Mouse (Mus musculus) left cerebral cortex, adult 2 months (tissue): Measurements from ENCODE around the gene Gm20683. TPM values are rescaled to one million over a fixed set of nuclear protein-coding genes. Genes with fewer than 3 reads are reported as not detected.

ENCODE experiments used
- DNase-seq, 2 experiments: peaks; one replicate each; pipeline ENCODE4 v3.0.0; 2021 to 2022; ENCODE audit warnings: low spot score in 2 of 2, mixed read lengths in 1 of 2; ENCODE audit errors: extremely low spot score in 1 of 2
- H3K27ac ChIP-seq: fragments of 200-600 bp; 2 replicates; pipeline ENCODE4 v1.8.1; 2022
- H3K4me3 ChIP-seq: fragments of 200-600 bp; 2 replicates; pipeline ENCODE4 v1.8.1; 2022
- CTCF ChIP-seq: fragments of 200-600 bp; IDR thresholded peaks from 2 replicates; pipeline ENCODE4 v1.8.1; 2022; ENCODE audit warnings: antibody characterized with exemption, mild to moderate bottlenecking, moderate library complexity
- intact Hi-C: fragments of 180-260 bp; cut with DNase I; formaldehyde crosslinking; loops from one replicate; pipeline ENCODE4 v1.15.1; 2025
- total RNA-seq, 2 experiments: library from RNA; stranded (reverse); gene quantifications; 2 replicates each; pipeline ENCODE4 v1.2.3; 2021

The Gm20683 gene
- total RNA-seq, 2 experiments from 2014 or later, result 23.0 to 25.1 TPM

DNA sequence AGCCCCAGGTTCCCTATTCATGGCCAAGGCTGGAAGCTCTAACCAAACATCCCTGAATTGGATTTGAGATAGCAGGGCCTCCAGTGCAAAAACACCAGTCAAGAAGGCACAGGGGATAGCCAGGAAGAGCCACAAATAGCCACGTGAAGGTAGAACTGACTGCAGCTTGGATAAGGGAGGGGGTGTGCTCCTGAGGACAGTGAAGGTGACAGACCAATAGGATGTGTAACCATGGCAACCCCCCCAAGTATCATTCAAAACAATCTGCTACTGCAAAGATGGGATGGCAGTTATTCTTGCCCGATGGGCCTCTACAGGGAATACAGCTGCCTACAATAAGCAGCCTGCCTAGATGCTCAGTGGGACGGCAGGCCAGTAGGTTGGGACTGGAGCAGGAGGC lies 4.0 kb downstream of the Gm20683 start:
- no peak for TF ChIP-seq CTCF
- intact Hi-C loops, result no loop called here
- Histone ChIP-seq H3K27ac (peak overlapping the region; percentile 96), H3K4me3 (no peak overlapping the region)
- DNase-seq, result no peak

DNA sequence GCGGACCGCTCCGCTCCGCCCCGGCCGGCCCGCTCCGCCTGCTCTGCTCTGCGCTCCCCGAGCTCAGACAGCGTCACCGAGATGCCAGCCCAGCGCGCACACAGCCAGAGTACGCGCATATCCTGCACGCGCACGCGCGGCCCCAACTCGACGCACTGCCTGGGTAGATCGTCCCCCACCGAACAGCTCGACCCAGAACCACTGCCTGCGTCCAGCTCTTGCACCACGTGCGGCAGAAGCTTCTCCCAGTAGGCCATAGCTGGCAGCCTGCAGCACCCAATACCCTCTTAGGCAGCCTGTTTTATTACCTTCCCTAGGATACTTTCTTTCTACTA lies 4.5 kb downstream of the Gm20683 start, which contains the start of gene Rhbdl1:
Gene Rhbdl1 (minus strand): TSS at position 220 of the 335 bp plus-strand sequence.
- peak; percentile 83 to 85 for DNase-seq
- no peak for TF ChIP-seq CTCF
- intact Hi-C loops, result no loop called here
- Histone ChIP-seq H3K4me3 (peak within 1 kb of the TSS; percentile 66), H3K27ac (peak within 1 kb of the TSS; percentile 96)

GRCm38 (mm10) chr17:25836397-25837075 lies 5.0 kb downstream of the Gm20683 start:
- intact Hi-C loops, result no loop called here
- DNase-seq, result no peak

DNA sequence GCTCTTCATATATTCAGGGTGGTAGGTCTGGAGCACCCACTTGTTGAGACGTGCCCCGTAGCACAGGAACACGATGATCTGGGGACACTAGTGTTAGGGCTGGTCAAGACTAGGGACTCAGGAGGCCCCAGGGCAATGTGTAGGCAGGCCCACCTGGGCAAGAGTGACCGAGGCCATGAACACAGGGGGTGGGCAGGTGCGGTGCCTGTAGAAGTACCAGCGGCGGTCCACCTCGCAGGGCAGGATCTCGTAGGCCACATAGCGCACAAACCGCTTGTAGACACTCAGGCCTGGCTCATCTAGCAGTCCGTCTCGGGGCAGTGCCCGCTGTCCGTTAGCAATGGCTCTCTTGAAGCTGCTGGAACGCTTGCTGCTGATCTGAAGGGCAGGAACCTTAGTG lies 5.7 kb downstream of the Gm20683 start:
- Histone ChIP-seq H3K4me3 (peak overlapping the region; percentile 66), H3K27ac (peak overlapping the region; percentile 96)

More at GRCm38 (mm10) chr17:25836397-25837075, 5.0 kb downstream of the Gm20683 start:
- no peak for TF ChIP-seq CTCF
- Histone ChIP-seq H3K4me3 (peak overlapping the region; percentile 66), H3K27ac (peak overlapping the region; percentile 96)

GRCm38 (mm10) chr17:25835301-25835700 lies 6.3 kb downstream of the Gm20683 start:
- TF ChIP-seq CTCF, result no peak

More for the DNA sequence above, 5.7 kb downstream of the Gm20683 start:
- no peak for TF ChIP-seq CTCF
- intact Hi-C loops, result no loop called here
- no peak for DNase-seq

DNA sequence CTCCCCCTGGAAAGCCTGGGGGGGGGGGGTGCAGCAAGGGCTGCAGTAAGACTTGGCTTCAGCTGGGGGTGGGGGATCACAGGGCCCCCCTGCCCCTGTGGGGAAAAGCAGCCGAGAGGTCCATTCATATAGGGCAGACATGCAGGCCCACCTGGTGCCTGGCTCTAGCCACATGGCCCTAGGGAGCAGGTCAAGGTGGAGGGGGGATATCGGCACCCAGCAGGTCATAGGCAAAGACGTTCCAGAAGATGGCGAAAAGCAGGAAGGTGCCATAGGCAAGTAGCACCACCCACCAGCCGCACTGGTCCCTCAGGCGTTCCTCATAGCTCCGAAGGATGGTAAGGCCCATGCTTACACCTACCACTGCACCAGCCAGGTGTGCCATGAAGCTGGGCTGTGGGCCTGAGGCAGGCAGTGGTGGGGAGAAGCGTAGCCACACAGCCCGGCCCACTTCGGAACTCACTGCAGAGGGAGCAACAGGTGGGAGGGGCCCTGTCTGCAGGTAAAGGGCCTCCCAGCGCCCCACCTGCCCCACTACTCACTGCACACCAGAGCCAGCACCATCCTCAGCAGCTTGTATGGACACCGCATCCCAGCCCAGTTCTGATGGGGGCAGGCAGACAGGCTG lies 6.9 kb downstream of the Gm20683 start:
- no peak for DNase-seq
- TF ChIP-seq CTCF, result no peak
- Histone ChIP-seq H3K4me3 (peak overlapping the region; percentile 72), H3K27ac (no peak overlapping the region; the same call in 1 of the 2 replicates)
- intact Hi-C loops, result no loop called here

More at GRCm38 (mm10) chr17:25835301-25835700, 6.3 kb downstream of the Gm20683 start:
- intact Hi-C loops, result no loop called here
- DNase-seq, result no peak
- H3K4me3 ChIP-seq, result no peak overlapping the region
- no peak overlapping the region for H3K27ac ChIP-seq

DNA sequence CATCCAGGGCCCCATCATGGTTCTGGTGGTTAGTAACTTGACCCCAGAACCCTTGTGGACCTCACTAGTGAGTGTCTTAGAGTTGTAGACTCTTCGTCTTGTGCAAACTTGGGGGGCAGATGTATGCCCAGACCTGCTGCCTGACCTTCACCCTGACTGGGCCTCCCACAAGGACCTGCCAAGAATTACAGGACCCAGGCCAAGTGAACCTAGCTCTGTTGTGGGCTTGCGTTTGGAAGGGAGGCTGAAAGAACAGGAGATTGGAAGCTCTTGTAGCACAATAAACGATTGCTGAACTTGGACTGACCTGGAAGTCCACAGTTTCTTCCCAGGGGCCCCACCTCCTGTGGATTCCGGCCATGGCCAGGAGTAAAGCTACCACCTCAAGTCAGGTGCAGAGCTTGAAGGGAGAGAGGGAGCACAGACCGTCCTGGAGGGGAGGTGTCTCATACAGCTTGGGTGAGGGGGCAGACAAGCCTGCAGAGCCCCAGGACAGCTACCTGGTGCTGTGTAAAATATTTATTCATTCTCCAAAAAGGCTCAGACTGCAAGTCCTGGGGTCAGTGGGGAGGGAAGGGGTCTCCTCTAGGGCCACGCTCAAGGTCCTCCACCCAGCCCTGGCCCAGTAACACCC lies 7.5 kb downstream of the Gm20683 start:
- no peak for DNase-seq
- no peak for TF ChIP-seq CTCF
- peak overlapping the region; percentile 72 for H3K4me3 ChIP-seq
- peak overlapping the region; percentile 99 for H3K27ac ChIP-seq
- intact Hi-C loops, result no loop called here

DNA sequence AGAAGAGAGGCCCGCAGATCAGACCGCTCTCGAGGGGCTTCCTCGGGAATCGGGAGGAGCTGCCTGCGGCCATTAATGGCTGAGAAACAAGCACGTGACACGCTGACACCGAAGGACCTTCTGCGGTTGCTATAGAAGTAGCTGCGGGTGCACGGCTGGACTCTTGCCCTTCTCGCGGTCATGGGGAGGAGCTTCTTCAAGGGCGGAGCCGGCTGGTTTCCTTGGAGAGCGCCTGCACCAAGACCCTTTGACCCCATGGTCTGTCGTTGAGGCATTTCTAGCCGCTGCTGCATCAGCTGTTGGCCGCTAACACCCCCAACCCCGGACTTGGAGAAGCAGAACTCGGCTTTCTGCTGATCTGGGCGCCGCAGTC lies 8.3 kb downstream of the Gm20683 start, which contains the start of gene Stub1:
Gene Stub1 (minus strand): TSS at position 114 of the 373 bp plus-strand sequence.
- peak; percentile 79 to 80 for DNase-seq
- intact Hi-C loops, result no loop called here
- TF ChIP-seq CTCF, result no peak
- Histone ChIP-seq H3K27ac (peak within 1 kb of the TSS; percentile 99), H3K4me3 (peak within 1 kb of the TSS; percentile 72)

GRCm38 (mm10) chr17:25832436-25833290 lies 8.9 kb downstream of the Gm20683 start:
- peak; percentile 97 to 98 for DNase-seq
- intact Hi-C loops, result no loop called here
- Histone ChIP-seq H3K4me3 (peak overlapping the region; percentile 72), H3K27ac (peak overlapping the region; percentile 99)
- TF ChIP-seq CTCF, result no peak

DNA sequence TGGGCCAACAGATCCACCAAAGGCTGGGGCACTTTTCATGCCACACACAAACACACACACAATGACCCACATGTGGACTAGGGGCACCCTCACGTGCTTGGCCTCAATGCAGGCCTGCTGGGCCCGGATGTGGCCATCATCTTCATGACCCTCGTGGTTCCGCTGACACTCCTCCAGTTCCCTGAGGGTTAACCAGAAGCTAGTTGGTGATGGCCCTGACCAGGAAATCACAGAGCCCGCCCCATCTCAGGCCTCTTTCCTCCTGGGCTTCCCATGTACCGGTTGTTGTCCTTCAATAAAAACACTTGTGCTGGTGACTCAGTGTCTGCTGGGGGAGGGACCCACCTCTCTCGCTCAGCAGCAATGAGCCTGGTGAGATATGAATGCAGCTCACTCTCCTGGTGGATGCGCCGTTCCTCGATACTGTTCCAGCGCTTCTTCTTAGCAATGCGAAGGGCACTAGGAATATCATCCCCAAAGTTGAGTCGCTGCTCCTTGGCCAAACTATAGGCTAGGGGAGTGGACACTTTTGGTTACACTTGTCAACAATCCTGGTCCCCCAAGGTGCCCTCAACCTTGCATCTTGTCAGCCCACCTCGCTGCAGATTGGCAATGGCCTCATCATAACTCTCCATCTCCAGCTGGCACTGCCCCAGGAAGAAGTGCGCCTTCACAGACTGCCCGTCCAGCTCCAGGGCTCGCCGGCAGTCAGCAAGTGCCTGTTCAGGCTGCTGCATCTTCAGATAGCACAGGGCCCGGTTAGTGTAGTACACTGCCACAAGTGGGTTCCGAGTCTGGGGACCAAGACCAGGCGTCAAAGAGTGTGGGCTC lies 9.9 kb downstream of the Gm20683 start:
- TF ChIP-seq CTCF, result no peak
- DNase-seq, result no peak
- Histone ChIP-seq H3K4me3 (peak overlapping the region; percentile 72), H3K27ac (peak overlapping the region; percentile 99)
- intact Hi-C loops, result no loop called here
